Mouse (Mus musculus) macrophage (primary cell): ENCODE results near the gene Ccdc93. TPM values are rescaled to one million over a fixed set of nuclear protein-coding genes. Genes with fewer than 3 reads are reported as not detected.

ENCODE experiments used
- H3K27ac ChIP-seq: fragments of 350-480 bp; formaldehyde crosslinking; 2 replicates; pipeline ENCODE4 v1.9.0; 2021
- H3K36me3 ChIP-seq: fragments of 350-480 bp; formaldehyde crosslinking; 2 replicates; pipeline ENCODE4 v1.9.0; 2021; ENCODE audit errors: inconsistent target
- H3K4me3 ChIP-seq: fragments of 350-480 bp; formaldehyde crosslinking; 2 replicates; pipeline ENCODE4 v1.9.0; 2021; ENCODE audit errors: inconsistent target
- H3K79me2 ChIP-seq: fragments of 350-480 bp; formaldehyde crosslinking; 2 replicates; pipeline ENCODE4 v1.9.0; 2021; ENCODE audit errors: inconsistent target
- WGBS: methylation state at CpG from one replicate; pipeline ENCODE4 v1.1.7; 2026; ENCODE audit warnings: inconsistent platforms; ENCODE audit not compliant: missing documents; 5-methylcytosine and 5-hydroxymethylcytosine counted together
- polyA plus RNA-seq: library from polyadenylated mRNA; stranded (reverse); fragments of 250-400 nt; gene quantifications from 3 replicates; pipeline ENCODE4 v1.2.4, GENCODE M21; 2018; ENCODE audit warnings: inconsistent platforms

Gene Ccdc93
- polyA plus RNA-seq, 1 experiment from 2014 or later: 22.4 TPM

DNA sequence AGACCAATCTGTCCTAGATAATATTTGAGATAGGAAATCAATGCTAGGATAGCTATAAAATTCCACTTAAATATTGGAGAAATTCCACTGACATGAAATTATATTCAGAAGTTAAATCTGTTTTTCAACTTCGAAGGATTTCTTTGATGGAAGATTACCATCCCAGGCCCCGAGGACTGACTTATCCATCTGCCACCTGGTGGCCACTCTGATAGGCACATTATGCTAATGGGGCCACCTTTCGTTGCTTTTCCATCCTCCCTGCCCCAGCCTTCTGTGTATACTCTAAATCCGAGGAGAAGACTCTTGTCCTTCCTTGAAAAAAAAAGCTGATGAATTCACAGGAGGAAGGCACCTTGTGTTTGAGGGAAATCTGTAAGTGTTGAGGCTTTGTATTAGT is 11.8 kb upstream of the Ccdc93 start:
- Histone ChIP-seq H3K79me2 (no peaks in the 10 kb centered on the region), H3K4me3 (no peak overlapping the region), H3K36me3 (no peaks in the 10 kb centered on the region), H3K27ac (no peak overlapping the region)
- WGBS: 31% methylated on average over 4 of the region's 4 CpGs

DNA sequence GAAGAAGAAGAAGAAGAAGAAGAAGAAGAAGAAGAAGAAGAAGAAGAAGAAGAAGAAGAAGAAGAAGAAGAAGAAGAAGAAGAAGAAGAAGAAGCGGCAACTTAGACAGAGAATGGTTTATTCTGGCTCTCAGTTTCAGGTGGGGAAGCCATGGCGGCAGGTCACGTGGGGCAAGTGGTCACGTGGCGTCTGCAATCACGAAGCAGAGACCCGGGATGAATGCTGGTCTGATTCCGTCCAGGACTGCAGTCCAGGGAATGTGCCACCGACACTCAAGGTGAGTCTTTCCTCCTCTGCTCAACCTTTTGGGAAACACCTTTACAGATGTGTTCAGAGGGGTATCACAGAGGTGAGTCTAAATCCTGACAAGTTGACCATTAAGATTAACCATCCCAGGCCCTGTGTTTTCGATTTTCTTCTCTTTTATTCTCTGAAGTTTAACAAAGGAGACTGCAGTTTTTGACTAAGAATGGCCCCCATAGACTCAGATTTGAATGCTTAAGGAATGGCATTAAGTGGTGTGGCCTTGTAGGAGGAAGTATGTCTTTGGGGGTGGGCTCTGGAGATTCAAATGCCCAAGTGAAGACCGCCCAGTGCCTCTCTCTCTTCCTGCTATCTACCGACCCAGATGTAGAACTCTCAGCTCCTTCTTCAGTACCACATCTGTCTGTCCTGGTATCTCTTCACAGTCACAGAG is 11.1 kb upstream of the Ccdc93 start:
- no peak overlapping the region for H3K4me3 ChIP-seq
- no peaks in the 10 kb centered on the region for H3K36me3 ChIP-seq
- no peak overlapping the region for H3K27ac ChIP-seq
- 82% methylated on average over 12 of the region's 12 CpGs for WGBS
- H3K79me2 ChIP-seq: no peaks in the 10 kb centered on the region

DNA sequence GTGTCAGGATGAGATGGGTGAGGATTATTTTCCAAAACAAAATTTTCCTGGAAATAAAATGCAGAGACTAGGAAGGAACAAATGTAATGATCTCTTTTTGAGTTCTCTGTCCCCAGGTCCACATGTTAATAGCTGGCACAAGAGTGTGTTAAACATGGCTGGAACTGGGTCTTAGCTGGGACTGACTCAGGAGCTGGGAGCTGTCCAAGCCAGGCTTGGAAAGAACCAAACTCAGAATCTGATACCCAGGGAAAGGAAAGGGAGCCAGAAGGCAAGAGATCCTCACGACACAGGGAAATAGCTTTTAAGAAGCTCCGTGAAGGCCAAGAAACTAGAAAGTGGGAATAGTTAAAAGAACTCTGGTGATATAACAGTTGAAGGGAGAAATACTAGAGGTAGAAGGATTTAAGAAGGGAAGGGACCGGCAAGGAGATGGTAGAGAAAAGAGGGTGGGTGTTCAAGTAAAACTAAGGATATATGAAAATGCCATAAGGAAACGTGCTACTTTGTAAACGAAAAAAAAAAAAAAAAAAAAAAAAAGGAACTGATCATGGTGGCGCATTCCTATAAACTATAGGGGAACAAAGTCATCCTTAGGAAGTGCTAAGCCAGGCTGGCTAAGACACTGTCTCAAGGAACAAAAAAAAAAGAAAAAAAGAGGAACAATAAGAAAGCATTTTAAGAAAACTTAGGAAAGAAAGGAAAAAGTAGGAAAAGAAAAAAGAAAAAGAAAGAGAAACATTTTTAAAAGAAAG is 489 bp upstream of the Ccdc93 start:
- H3K27ac ChIP-seq: peak overlapping the region; percentile 78
- peak overlapping the region; percentile 93 for H3K4me3 ChIP-seq
- peaks cover 44% of the 10 kb centered on the region for H3K79me2 ChIP-seq
- WGBS: 45% methylated on average over 3 of the region's 6 CpGs
- no peaks in the 10 kb centered on the region; the same call in 1 of the 2 replicates for H3K36me3 ChIP-seq

DNA sequence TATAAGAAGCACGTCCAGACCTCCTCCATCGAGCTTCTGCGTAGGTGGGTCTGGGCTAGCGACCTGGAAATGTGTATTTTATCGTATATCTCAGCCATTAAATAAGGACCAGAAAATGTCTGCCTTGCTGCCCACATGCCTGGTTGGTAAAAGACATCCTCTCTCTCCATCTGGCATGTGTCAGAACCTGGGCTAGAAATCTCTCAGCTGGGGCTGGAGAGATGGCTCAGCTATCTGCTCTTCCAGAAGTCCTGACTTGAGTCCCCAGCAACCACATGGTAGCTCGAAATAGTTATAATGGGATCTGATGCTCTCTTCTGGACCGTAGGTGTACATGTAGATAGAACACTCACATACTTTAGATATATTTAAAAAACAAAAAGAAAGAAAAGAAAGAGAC is 5.1 kb downstream of the Ccdc93 start:
- H3K27ac ChIP-seq: no peak overlapping the region
- H3K79me2 ChIP-seq: peaks cover 36% of the 10 kb centered on the region
- no peak overlapping the region for H3K4me3 ChIP-seq
- WGBS: 96% methylated on average over 7 of the region's 7 CpGs
- H3K36me3 ChIP-seq: peaks cover 28% of the 10 kb centered on the region

DNA sequence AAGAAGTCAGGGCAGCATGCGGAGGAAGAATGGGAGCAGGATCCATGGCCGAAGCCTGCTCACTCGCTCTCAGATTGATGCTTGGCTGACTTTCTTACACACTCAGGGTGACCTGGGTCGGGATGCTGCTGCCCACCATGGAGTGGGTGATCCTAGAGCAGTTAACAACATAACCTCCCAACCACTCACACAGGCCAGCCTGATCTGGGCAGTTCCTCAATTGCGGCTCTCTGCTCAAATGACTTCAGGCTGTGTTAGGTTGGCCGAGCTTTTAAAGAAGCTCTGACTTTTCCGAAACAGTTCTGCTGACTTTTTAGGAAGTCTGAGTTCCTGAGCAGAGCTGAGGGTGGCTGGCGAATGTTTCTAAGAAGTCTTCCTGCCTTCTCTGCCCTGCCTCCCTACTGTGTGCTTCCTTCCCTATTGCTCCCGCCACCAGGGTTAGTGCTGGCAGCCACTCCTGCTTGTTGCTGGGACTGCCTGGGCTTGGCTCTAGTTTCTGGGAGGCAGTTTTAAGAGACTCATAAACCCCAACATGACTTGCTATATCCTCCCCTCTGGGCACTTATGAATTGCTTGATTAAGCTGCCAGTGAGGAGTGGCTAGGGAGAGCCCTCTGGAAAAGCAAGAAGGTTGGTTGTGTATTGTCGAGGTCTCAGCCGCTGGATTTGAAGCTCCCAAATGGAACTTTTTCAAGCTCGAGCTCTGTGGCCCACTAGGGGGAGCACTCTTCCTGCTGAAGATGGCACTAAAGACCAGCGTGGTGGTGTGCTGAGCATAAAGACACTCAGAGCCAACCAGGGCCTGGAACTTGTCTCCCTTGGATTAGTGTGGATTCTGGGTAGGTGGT is 9.9 kb downstream of the Ccdc93 start:
- H3K27ac ChIP-seq: no peak overlapping the region
- peaks cover 68% of the 10 kb centered on the region for H3K36me3 ChIP-seq
- no peak overlapping the region for H3K4me3 ChIP-seq
- H3K79me2 ChIP-seq: no peaks in the 10 kb centered on the region; the same call in 1 of the 2 replicates
- WGBS: 72% methylated on average over 12 of the region's 13 CpGs

DNA sequence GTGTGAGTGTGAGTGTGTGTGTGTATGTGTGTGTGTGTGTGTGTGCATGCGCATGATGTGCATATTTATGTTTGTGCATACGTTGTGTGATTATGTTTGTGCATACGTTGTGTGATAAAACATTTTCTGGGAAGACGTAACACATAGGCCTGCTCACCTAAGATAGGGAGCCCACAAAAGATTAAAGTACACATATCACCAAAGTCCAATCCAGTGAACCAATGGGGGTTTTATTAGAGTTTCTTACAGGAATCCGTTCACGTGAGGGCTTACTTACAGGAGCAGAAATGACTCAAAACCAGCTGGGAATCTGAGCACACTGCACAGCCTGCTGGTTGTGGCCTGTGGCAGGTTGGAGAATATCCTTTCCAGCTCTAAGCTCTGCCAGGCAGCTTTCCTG is 13.3 kb downstream of the Ccdc93 start:
- H3K27ac ChIP-seq: no peak overlapping the region
- peaks cover 81% of the 10 kb centered on the region for H3K36me3 ChIP-seq
- no peak overlapping the region for H3K4me3 ChIP-seq
- 95% methylated on average over 6 of the region's 6 CpGs for WGBS
- H3K79me2 ChIP-seq: no peaks in the 10 kb centered on the region; the same call in 1 of the 2 replicates

DNA sequence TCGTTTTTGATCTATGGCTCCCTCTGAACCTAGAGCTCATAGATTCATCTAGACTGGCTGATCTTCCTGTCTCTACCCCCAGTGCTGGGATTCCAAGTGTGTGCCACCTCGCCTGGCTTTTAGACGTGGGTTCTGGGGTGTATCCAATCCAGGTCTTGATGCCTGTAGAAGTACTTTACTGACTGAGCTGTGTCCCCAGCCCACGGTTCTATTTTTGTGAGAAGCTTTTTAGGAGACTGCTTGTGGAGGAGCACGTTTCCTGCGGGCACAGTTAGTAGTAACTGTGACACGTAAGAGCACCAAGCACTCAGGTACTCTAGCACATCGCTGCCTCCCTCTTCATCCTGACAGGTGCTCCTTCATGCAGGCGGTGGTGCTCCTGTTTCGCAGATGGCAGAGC is 16.4 kb downstream of the Ccdc93 start:
- no peaks in the 10 kb centered on the region; the same call in 1 of the 2 replicates for H3K79me2 ChIP-seq
- peaks cover 99% of the 10 kb centered on the region for H3K36me3 ChIP-seq
- no peak overlapping the region for H3K4me3 ChIP-seq
- 97% methylated on average over 9 of the region's 10 CpGs for WGBS
- no peak overlapping the region for H3K27ac ChIP-seq

DNA sequence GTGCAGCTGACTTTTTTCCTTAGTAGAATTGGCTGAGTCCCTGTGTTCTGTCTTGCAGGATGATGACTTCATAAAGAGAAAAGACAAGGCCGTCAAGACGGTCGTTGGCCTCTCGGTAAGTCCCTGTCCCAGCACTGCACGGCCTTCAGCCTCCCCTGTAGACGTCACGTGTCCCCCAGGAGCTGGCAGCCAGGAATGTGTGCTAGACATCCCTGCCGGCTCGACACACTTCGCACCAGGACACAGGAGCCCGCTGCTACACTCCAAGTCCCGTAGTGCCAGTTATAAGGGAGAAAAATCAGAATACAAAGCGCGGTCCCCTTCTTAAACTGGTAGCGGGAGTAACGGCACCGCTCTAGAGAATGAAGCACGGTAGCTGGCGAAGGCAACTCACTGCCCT is 17.3 kb downstream of the Ccdc93 start:
- H3K4me3 ChIP-seq: no peak overlapping the region
- no peaks in the 10 kb centered on the region for H3K79me2 ChIP-seq
- 97% methylated on average over 18 of the region's 19 CpGs for WGBS
- no peak overlapping the region for H3K27ac ChIP-seq
- peaks cover 99% of the 10 kb centered on the region for H3K36me3 ChIP-seq

DNA sequence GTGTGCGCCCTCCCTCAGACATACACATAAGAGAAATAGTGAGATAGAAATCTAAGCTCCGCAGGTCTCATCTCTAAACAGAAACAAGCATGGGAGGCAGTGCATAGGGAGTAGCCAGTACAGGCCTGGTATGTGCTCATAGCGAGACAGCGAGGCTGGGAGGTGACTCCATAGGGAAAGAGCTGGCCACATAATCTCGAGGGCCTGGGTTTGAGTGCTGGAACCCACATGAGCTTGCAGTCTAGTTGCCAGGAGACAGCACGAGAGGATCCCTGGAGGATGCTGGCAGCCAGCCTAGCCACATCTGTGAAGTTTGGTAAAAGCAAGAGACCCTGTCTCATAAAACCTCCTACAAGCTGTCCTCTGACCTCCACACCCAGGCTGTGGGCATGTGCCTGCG is 20.2 kb downstream of the Ccdc93 start:
- no peaks in the 10 kb centered on the region for H3K79me2 ChIP-seq
- H3K27ac ChIP-seq: no peak overlapping the region
- peaks cover 78% of the 10 kb centered on the region for H3K36me3 ChIP-seq
- WGBS: 90% methylated on average over 7 of the region's 7 CpGs
- no peak overlapping the region for H3K4me3 ChIP-seq

DNA sequence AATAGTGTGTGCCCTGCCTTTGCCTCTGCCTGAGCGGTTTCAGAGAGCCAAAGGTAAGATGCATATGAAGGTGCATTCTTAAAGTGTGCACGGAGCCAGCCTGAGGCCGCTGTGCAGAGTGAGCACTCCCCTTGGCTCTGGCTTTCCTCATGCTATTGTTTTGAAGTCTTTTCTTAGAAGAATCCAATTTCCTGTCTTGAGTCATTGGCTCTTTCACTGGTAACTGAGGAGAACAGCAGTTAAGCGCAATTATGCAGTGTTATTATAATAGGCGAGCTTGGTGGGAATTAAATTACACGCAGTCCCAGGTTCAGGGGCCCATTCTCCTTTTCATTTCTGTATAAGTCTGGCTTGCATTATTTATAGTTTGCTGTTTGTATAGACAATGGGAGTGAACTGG is 21.6 kb downstream of the Ccdc93 start:
- no peak overlapping the region for H3K4me3 ChIP-seq
- no peak overlapping the region for H3K27ac ChIP-seq
- 98% methylated on average over 6 of the region's 6 CpGs for WGBS
- peaks cover 78% of the 10 kb centered on the region for H3K36me3 ChIP-seq
- no peaks in the 10 kb centered on the region for H3K79me2 ChIP-seq

DNA sequence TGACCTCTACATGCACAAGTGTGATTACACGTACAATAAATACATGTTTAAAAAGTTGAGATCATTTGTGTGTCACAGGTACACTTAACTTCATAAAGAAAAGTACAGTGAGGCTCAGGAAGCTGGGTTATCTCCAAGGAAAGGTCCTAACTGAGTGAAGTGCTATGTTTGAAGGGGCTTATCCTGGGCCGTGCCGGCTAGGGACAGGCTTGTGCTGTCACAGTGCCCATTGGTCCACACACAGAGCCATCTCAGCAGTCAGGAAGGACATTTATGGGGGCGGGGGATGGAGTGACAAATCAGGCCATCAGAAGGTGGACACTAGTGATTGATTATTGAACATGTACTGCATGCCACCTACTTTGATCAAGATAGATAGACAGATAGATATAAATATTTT is 22.2 kb downstream of the Ccdc93 start:
- H3K36me3 ChIP-seq: peaks cover 72% of the 10 kb centered on the region
- H3K79me2 ChIP-seq: no peaks in the 10 kb centered on the region
- no peak overlapping the region for H3K4me3 ChIP-seq
- WGBS: 100% methylated on average over 4 of the region's 4 CpGs
- no peak overlapping the region for H3K27ac ChIP-seq

DNA sequence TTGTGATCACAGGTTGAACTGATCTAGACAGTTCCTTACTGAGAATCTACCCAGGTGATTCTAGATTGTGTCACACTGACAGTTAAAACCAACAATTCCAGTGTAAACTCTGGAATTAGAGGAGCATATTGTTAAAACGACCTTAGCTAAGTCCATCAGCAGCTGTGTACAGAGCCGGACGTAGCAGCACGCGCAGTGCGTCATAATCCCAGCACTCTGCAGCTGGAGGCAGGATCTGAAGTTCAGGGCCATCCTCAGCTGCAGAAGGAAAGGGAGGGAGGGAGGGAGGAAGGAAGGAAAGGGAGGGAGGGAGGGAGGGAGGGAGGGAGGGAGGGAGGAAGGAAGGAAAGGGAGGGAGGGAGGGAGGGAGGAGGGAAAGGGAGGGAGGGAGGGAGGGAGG is 24.1 kb downstream of the Ccdc93 start:
- no peak overlapping the region for H3K4me3 ChIP-seq
- WGBS: 92% methylated on average over 6 of the region's 6 CpGs
- no peaks in the 10 kb centered on the region for H3K79me2 ChIP-seq
- H3K36me3 ChIP-seq: peaks cover 53% of the 10 kb centered on the region
- H3K27ac ChIP-seq: no peak overlapping the region

DNA sequence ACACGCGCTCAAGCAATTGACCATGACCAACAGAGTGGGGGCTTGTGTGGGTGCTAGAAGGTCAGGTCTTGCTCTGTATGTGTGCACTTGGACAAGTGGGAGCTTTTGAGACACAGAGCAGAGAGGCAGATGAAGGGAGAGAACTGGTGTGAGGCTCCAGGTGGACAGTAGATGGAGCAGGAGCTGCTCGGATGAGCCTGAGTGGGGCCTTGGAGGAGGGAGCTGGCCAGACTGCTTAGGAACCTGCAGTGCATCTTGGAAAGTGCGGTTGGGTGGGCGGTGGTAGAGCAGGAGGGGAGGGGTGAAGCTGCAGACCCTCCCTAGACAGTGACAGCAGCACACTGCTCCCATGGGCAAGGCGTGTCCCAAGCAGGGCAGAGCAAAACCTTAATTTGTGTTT is 29.2 kb downstream of the Ccdc93 start:
- H3K36me3 ChIP-seq: peaks cover 20% of the 10 kb centered on the region
- H3K27ac ChIP-seq: no peak overlapping the region

DNA sequence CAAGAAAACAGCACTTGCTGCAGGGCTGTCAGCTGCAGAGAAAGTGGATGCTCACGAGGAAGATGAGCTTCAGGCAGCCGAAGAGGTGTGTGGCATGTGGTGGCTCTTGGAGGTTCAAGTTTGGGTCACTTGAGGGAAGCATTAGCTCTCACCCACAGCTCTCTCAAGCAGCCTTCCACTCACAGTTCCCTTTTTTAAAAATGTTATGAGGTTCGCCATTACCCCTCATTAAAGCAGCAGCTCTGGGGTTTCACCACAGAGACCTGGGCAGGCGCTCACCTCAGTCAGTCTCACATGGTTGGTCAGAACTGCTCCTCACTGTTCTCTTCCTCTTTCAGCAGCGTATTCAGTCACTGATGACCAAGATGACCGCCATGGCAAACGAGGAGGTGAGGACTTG is 31.0 kb downstream of the Ccdc93 start:
- no peak overlapping the region for H3K4me3 ChIP-seq
- H3K27ac ChIP-seq: peak overlapping the region; percentile 92
- peaks cover 7% of the 10 kb centered on the region; the same call in 1 of the 2 replicates for H3K36me3 ChIP-seq
- H3K79me2 ChIP-seq: no peaks in the 10 kb centered on the region
- WGBS: 35% methylated on average over 7 of the region's 7 CpGs

More for the DNA sequence above, 29.2 kb downstream of the Ccdc93 start:
- Histone ChIP-seq H3K4me3 (no peak overlapping the region), H3K79me2 (no peaks in the 10 kb centered on the region)
- WGBS: 98% methylated on average over 6 of the region's 6 CpGs
